Comparison of ENCODE assay signal across 11 mouse cellular contexts in the genomic region with DNA sequence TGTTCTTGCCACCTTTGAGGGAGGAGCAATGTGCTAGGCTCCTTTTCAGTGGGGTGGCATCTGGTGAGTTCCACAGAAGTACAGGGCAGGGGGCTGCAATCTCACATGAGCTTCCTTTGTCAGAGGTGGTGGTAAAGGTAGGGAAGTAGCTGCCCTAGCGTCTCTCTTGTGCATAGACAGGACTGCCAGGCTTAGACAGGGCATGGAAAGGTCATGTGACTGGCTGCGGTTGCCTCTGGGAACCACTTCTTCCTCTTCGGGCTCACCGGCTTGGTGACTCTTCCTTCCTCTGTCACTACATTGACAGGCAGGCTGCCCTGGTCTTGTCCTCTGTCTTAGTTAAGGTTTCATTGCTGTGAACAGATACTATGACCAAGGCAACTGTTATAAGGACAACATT.
DNase-seq lines count a peak whose midpoint lies in the region; ATAC-seq and TF ChIP-seq lines count a peak whose summit lies in the region.
"Had no signal": no experiment of that assay in that cellular context is flagged by ENCODE, and none has a peak within 500 bp of the region (broad histone marks: within the 10 kb centered on the region; RNA-seq: fewer than 3 reads in every experiment).

No protein-coding gene starts in this region.

- peaks cover 5% of the 10 kb centered on the region; the same call in 1 of the 2 replicates for H3K36me3 ChIP-seq in liver, embryonic 15.5 days (replicated peaks)

- ATAC-seq in liver, embryonic 15.5 days (ENCODE audit: insufficient read depth) = peak; percentile 59; the same call in 1 of the 2 replicates
- ATAC-seq: intestine, embryonic 16.5 days had no signal

- peak; percentile 50 to 60 for DNase-seq in lung, adult 18-20 months
- no peak for DNase-seq in lung, adult 2 months
- peak; percentile 67 to 82 for DNase-seq in natural killer cell, adult 2 months (ENCODE audit: low spot score in 2 of 2)
- peak; percentile 79 to 84 for DNase-seq in thymus, postnatal 36 days
- no peak for DNase-seq in urinary bladder, adult 18-20 months (ENCODE audit: low spot score in 2 of 2)
- no peak for DNase-seq in cerebellum, adult 11-12 months
- DNase-seq in embryo, embryonic 11 days = no peak
- DNase-seq: cerebellum, adult 9-10 months had no signal

- no peak overlapping the region for H3K9ac ChIP-seq in liver, embryonic 15.5 days

- no peak overlapping the region for H3K27ac ChIP-seq in liver, embryonic 15.5 days (replicated peaks)
- H3K27ac ChIP-seq: heart, adult 2 months had no signal

- no peak for TF ChIP-seq CTCF in lung, adult 2 months (IDR thresholded peaks at IDR 0.05; ENCODE audit: insufficient read depth, low read length)

- H3K4me2 ChIP-seq in liver, embryonic 15.5 days = no peak overlapping the region

- no peaks in the 10 kb centered on the region for H3K27me3 ChIP-seq in liver, embryonic 15.5 days

- H3K4me3 ChIP-seq in lung, adult 2 months (replicated peaks; ENCODE audit: extremely low read depth, low read depth, low read length) = no peak overlapping the region
- no peak overlapping the region for H3K4me3 ChIP-seq in liver, embryonic 15.5 days (replicated peaks)
- H3K4me3 ChIP-seq: heart, adult 2 months had no signal

- 67% methylated on average over 4 of the region's 4 CpGs for WGBS in lung, adult 2 months
- WGBS in liver, embryonic 15.5 days (ENCODE audit: insufficient replicate concordance) = 31% methylated on average over 4 of the region's 4 CpGs

- peaks cover 8% of the 10 kb centered on the region; the same call in 1 of the 2 replicates for H3K4me1 ChIP-seq in lung, adult 2 months (ENCODE audit: control insufficient read depth, insufficient read depth, low read length)
- H3K4me1 ChIP-seq in liver, embryonic 15.5 days (replicated peaks) = no peaks in the 10 kb centered on the region; the same call in 1 of the 2 replicates

- TF ChIP-seq POLR2A in lung, adult 2 months (IDR thresholded peaks at IDR 0.05; ENCODE audit: borderline replicate concordance, extremely low read depth, low read depth, low read length) = no peak

- no peaks in the 10 kb centered on the region for H3K9me3 ChIP-seq in liver, embryonic 15.5 days (replicated peaks)

Comparison
In these comparisons a context has a peak if more than half of its experiments do, and no peak if none do; other contexts are left out.
1. DNase-seq: peak in lung, adult 18-20 months (2 of 2), natural killer cell, adult 2 months (2 of 2) and thymus, postnatal 36 days (2 of 2); none in lung, adult 2 months (single experiment), urinary bladder, adult 18-20 months (0 of 2), cerebellum, adult 11-12 months (single experiment) and embryo, embryonic 11 days (single experiment).